Mouse (Mus musculus) limb, embryonic 10.5 days (tissue): ENCODE measurements around the gene Tnfrsf26. TPM values are rescaled to one million over a fixed set of nuclear protein-coding genes. Genes with fewer than 3 reads are reported as not detected.

Experiments
- DNase-seq: peaks from one replicate; pipeline ENCODE4 v3.0.0-alpha.2; 2017; ENCODE audit warnings: low spot score
- H3K27ac ChIP-seq: fragments of 300-500 bp; sonication (generic); 2 replicates; pipeline ENCODE4 v1.5.1; 2016; ENCODE audit warnings: mild to moderate bottlenecking
- H3K27me3 ChIP-seq: fragments of 300-500 bp; sonication (generic); 2 replicates; pipeline ENCODE4 v1.6.1; 2016; ENCODE audit warnings: low read depth, mild to moderate bottlenecking; ENCODE audit not compliant: poor library complexity, severe bottlenecking
- H3K36me3 ChIP-seq: fragments of 300-500 bp; sonication (generic); 2 replicates; pipeline ENCODE4 v1.6.1; 2016; ENCODE audit warnings: mild to moderate bottlenecking, moderate library complexity
- H3K4me1 ChIP-seq: fragments of 300-500 bp; sonication (generic); 2 replicates; pipeline ENCODE4 v1.6.1; 2016
- H3K4me3 ChIP-seq: fragments of 300-500 bp; sonication (generic); 2 replicates; pipeline ENCODE4 v1.5.1; 2016; ENCODE audit warnings: mild to moderate bottlenecking, moderate library complexity
- H3K9me3 ChIP-seq: fragments of 300-500 bp; sonication (generic); replicated peaks from 2 replicates; pipeline ENCODE4 v1.6.1; 2016; ENCODE audit warnings: mild to moderate bottlenecking
- WGBS: fragments of 180-500 bp; shearing (Covaris S2); methylation state at CpG from one replicate; pipeline ENCODE4 v1.1.7; 2016; 5-methylcytosine and 5-hydroxymethylcytosine counted together
- polyA plus RNA-seq: library from polyadenylated mRNA; unstranded; fragments of >200 nt; fragmentation: Nextera tagmentation; extraction: Ambion mirVana; gene quantifications from 2 replicates; pipeline ENCODE4 v1.2.1, GENCODE M21; 2016

The Tnfrsf26 gene
- polyA plus RNA-seq, 1 experiment from 2014 or later = 0.09 TPM

GRCm38 (mm10) chr7:143625151-143625550, 3.4 kb downstream of the Tnfrsf26 start:
- no peak overlapping the region for H3K27ac ChIP-seq
- no peaks in the 10 kb centered on the region for H3K36me3 ChIP-seq
- H3K4me3 ChIP-seq = no peak overlapping the region
- no peaks in the 10 kb centered on the region for H3K9me3 ChIP-seq
- WGBS = 75% methylated on average over 5 of the region's 5 CpGs
- H3K4me1 ChIP-seq = no peaks in the 10 kb centered on the region
- DNase-seq = no peak
- no peaks in the 10 kb centered on the region for H3K27me3 ChIP-seq

DNA sequence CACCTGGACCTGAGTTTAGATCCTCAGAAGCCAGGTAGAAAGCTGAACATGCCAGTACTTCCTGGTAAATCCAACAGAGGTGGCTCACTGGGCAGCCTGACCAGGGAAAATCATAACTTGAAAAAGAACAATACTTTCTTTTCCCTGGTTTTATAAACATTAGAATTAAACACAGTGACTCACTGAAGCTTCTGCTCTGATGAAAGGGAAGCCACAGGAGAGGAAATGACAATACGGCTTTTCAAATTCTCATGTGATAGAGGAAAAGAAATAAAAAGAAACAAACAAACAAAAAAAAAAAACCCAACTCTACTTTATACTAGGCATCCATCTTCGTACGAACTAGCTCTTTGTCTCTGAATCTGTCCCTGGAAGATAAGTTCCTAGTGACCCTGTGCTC, 4.0 kb downstream of the Tnfrsf26 start:
- no peaks in the 10 kb centered on the region for H3K4me1 ChIP-seq
- no peaks in the 10 kb centered on the region for H3K36me3 ChIP-seq
- no peak for DNase-seq
- no peaks in the 10 kb centered on the region for H3K27me3 ChIP-seq
- no peak overlapping the region for H3K27ac ChIP-seq
- H3K4me3 ChIP-seq = no peak overlapping the region
- H3K9me3 ChIP-seq = no peaks in the 10 kb centered on the region
- WGBS = 89% methylated on average over 3 of the region's 3 CpGs

GRCm38 (mm10) chr7:143620951-143621350, 7.6 kb downstream of the Tnfrsf26 start:
- Histone ChIP-seq H3K36me3 (no peaks in the 10 kb centered on the region), H3K27ac (no peak overlapping the region), H3K4me1 (no peaks in the 10 kb centered on the region), H3K9me3 (no peaks in the 10 kb centered on the region), H3K4me3 (no peak overlapping the region), H3K27me3 (no peaks in the 10 kb centered on the region)
- no peak for DNase-seq
- 88% methylated on average over 1 of the region's 1 CpGs for whole genome bisulfite sequencing

GRCm38 (mm10) chr7:143614404-143615135, 14.0 kb downstream of the Tnfrsf26 start:
- Histone ChIP-seq H3K36me3 (no peaks in the 10 kb centered on the region), H3K27ac (no peak overlapping the region), H3K4me3 (no peak overlapping the region), H3K4me1 (no peaks in the 10 kb centered on the region), H3K27me3 (no peaks in the 10 kb centered on the region), H3K9me3 (0 out of 2 replicates have a peak, but pooled peaks cover 2% of the 10 kb centered on the region)
- no peak for DNase-seq
- 69% methylated on average over 9 of the region's 9 CpGs for WGBS

- Histone ChIP-seq H3K27me3 (no peaks in the 10 kb centered on the region), H3K4me1 (no peaks in the 10 kb centered on the region), H3K9me3 (0 out of 2 replicates have a peak, but pooled peaks cover 2% of the 10 kb centered on the region), H3K4me3 (no peak overlapping the region), H3K27ac (no peak overlapping the region), H3K36me3 (no peaks in the 10 kb centered on the region)
- no peak for DNase-seq
- WGBS = 62% methylated on average over 3 of the region's 3 CpGs
Measured at GRCm38 (mm10) chr7:143612215-143612614, 16.3 kb downstream of the Tnfrsf26 start.

- 0 out of 2 replicates have a peak, but pooled peaks cover 2% of the 10 kb centered on the region for H3K4me1 ChIP-seq
- H3K9me3 ChIP-seq = no peaks in the 10 kb centered on the region
- 89% methylated on average over 3 of the region's 3 CpGs for WGBS
- no peak overlapping the region for H3K27ac ChIP-seq
- H3K27me3 ChIP-seq = no peaks in the 10 kb centered on the region
- H3K4me3 ChIP-seq = no peak overlapping the region
- DNase-seq = no peak
- H3K36me3 ChIP-seq = no peaks in the 10 kb centered on the region
Measured at GRCm38 (mm10) chr7:143605321-143605720, 23.2 kb downstream of the Tnfrsf26 start.

DNA sequence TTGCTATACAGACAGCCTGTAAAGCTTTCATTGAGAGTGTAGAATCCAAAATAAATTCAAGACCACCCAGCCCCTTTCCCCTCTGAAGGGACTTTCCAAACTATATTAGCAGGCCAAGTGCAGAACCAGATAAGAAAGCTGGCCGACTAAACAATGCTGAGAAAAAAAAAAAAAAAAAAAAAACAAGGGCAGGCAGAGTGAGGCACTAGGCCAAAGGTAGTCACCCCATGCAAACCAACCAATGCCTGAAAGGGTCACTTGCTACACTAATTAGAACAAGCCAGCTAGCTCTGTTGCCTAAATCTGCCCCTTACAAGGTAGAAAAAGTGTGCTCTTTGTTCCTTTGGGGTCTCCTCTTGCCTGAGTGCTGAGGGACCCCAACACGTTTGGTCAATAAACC, 23.6 kb downstream of the Tnfrsf26 start:
- WGBS = 89% methylated on average over 2 of the region's 2 CpGs
- H3K27ac ChIP-seq = no peak overlapping the region
- H3K4me1 ChIP-seq = 0 out of 2 replicates have a peak, but pooled peaks cover 2% of the 10 kb centered on the region
- H3K9me3 ChIP-seq = no peaks in the 10 kb centered on the region
- H3K27me3 ChIP-seq = no peaks in the 10 kb centered on the region
- DNase-seq = no peak
- H3K4me3 ChIP-seq = no peak overlapping the region
- H3K36me3 ChIP-seq = no peaks in the 10 kb centered on the region

DNA sequence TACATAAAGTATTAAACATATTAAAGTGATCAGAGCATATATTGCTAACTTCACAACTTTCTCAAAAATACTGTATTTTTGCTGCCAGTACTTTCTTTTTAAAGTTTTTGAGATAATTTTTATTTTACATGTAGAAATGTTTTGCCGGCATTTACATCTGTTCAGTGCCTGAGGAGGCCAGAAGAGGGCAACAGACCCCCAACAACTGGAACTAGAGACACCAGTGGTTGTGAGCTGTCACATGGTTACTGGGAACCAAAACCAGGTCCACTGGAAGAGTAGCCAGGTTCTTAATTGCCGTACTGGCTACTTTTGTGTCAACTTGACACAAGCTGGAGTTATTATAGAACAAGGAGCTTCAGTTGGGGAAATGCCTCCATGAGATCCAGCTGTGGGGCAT, 26.8 kb downstream of the Tnfrsf26 start:
- Histone ChIP-seq H3K4me3 (no peak overlapping the region), H3K27ac (no peak overlapping the region), H3K27me3 (no peaks in the 10 kb centered on the region), H3K36me3 (peaks cover 4% of the 10 kb centered on the region), H3K9me3 (no peaks in the 10 kb centered on the region), H3K4me1 (peaks cover 16% of the 10 kb centered on the region)
- 77% methylated on average over 2 of the region's 2 CpGs for WGBS
- no peak for DNase-seq

- 8% methylated on average over 15 of the region's 15 CpGs for WGBS
- Histone ChIP-seq H3K27me3 (no peaks in the 10 kb centered on the region), H3K4me1 (peaks cover 16% of the 10 kb centered on the region), H3K27ac (peak overlapping the region; percentile 80; the same call in 1 of the 2 replicates), H3K4me3 (peak overlapping the region; percentile 72), H3K36me3 (peaks cover 18% of the 10 kb centered on the region), H3K9me3 (no peaks in the 10 kb centered on the region)
- no peak for DNase-seq
Measured at GRCm38 (mm10) chr7:143600231-143600740, 28.2 kb downstream of the Tnfrsf26 start.

- Histone ChIP-seq H3K4me1 (peaks cover 16% of the 10 kb centered on the region), H3K36me3 (peaks cover 24% of the 10 kb centered on the region), H3K4me3 (peak within 1 kb of the TSS; percentile 72), H3K9me3 (no peaks in the 10 kb centered on the region), H3K27me3 (no peaks in the 10 kb centered on the region), H3K27ac (peak within 1 kb of the TSS; percentile 80)
- 2% methylated on average over 35 of the region's 35 CpGs for WGBS
- DNase-seq = peak; percentile 97
Measured at GRCm38 (mm10) chr7:143599428-143600230, 28.9 kb downstream of the Tnfrsf26 start, which contains the start of gene Cars. Cars (minus strand) TSS chr7:143600090.

GRCm38 (mm10) chr7:143594865-143595264, 33.7 kb downstream of the Tnfrsf26 start:
- no peaks in the 10 kb centered on the region for H3K27me3 ChIP-seq
- WGBS = 70% methylated on average over 5 of the region's 5 CpGs
- no peaks in the 10 kb centered on the region for H3K9me3 ChIP-seq
- peaks cover 59% of the 10 kb centered on the region for H3K36me3 ChIP-seq
- peaks cover 13% of the 10 kb centered on the region for H3K4me1 ChIP-seq
- DNase-seq = no peak
- H3K4me3 ChIP-seq = no peak overlapping the region
- H3K27ac ChIP-seq = no peak overlapping the region

GRCm38 (mm10) chr7:143592255-143592654, 36.3 kb downstream of the Tnfrsf26 start:
- H3K9me3 ChIP-seq = no peaks in the 10 kb centered on the region
- no peak overlapping the region for H3K27ac ChIP-seq
- peaks cover 83% of the 10 kb centered on the region for H3K36me3 ChIP-seq
- no peak overlapping the region for H3K4me3 ChIP-seq
- WGBS = 84% methylated on average over 10 of the region's 10 CpGs
- H3K4me1 ChIP-seq = no peaks in the 10 kb centered on the region
- no peaks in the 10 kb centered on the region for H3K27me3 ChIP-seq
- no peak for DNase-seq

DNA sequence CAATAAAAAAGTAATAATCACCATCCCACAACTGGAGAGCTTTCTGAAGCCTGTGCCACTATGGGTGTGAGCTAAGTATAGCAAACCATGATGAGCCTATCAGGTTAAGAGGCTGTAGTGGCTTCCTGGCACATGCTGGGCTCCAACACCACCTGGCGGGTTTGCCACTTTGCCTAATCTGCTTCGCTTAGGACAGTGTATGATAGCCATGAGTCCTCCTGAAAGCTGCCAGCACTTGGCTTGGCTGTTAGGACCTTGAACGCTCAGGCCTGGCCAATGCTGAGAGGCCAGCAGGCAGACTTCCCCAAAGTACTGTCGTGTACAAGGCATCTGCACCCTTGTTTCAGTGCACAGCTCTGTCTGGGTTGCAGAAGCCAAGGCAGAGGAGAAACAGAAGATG, 40.5 kb downstream of the Tnfrsf26 start:
- 87% methylated on average over 4 of the region's 4 CpGs for WGBS
- DNase-seq = no peak
- H3K4me1 ChIP-seq = no peaks in the 10 kb centered on the region
- no peaks in the 10 kb centered on the region for H3K27me3 ChIP-seq
- no peak overlapping the region for H3K4me3 ChIP-seq
- H3K27ac ChIP-seq = no peak overlapping the region
- H3K9me3 ChIP-seq = no peaks in the 10 kb centered on the region
- H3K36me3 ChIP-seq = peaks cover 99% of the 10 kb centered on the region
